In the genomic region with DNA sequence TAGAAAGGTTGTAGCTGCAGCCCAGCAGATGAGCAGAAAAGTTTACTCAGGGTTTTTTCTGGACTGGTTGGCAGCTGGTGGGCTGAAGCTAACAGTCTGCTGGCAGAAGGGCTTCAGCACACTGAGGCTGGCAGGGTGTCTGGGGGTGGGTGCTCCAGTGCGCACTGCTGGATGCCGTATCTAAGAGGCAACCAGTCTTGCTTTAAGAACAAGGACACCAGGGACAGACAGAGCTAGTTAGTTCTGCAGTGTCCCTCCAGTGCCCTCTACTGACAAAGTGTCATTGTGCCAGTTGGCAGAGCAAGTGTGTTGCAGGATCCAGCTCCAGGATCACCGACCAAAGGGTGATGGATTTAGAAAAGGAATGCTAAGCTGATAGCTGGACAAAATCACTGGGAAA, we compare ENCODE assay signal across 9 mouse cellular contexts. TPM values are rescaled to one million over a fixed set of nuclear protein-coding genes. Genes with fewer than 3 reads are reported as not detected.
DNase-seq lines count a peak whose midpoint lies in the region; ATAC-seq and TF ChIP-seq lines count a peak whose summit lies in the region.
"Had no signal": no experiment of that assay in that cellular context is flagged by ENCODE, and none has a peak within 500 bp of the region (broad histone marks: within the 10 kb centered on the region; RNA-seq: fewer than 3 reads in every experiment).

No protein-coding gene starts in this region.

- no peak overlapping the region for H3K4me3 ChIP-seq in heart, adult 2 months
- H3K4me3 ChIP-seq in heart, embryonic 12.5 days: no peak overlapping the region
- no peak overlapping the region for H3K4me3 ChIP-seq in intestine, embryonic 15.5 days (replicated peaks)
- no peak overlapping the region for H3K4me3 ChIP-seq in midbrain, embryonic 12.5 days
- no peak overlapping the region for H3K4me3 ChIP-seq in stomach, embryonic 15.5 days (replicated peaks)

- intact Hi-C loops in heart, adult 2 months (cut with DNase I): loop anchor here (1.0 to 5.0 kb wide), 2 partner anchors 101 to 229 kb away; no protein-coding TSS in a partner anchor
- intact Hi-C loops in left cerebral cortex, postnatal 10 days (cut with DNase I): loop anchor here (5.0 kb wide), 2 partner anchors 104 to 229 kb away; no protein-coding TSS in a partner anchor

- no peak for ATAC-seq in heart, embryonic 12.5 days (ENCODE audit: insufficient number of reproducible peaks, low FRiP score)
- peak; percentile 97 for ATAC-seq in frontal cortex, adult (ENCODE audit: low TSS enrichment)
- peak; percentile 49; the same call in 1 of the 2 replicates for ATAC-seq in intestine, embryonic 15.5 days
- ATAC-seq in midbrain, embryonic 12.5 days (ENCODE audit: low FRiP score, low read depth): peak; percentile 58; the same call in 1 of the 2 replicates
- ATAC-seq in stomach, embryonic 15.5 days (ENCODE audit: insufficient read depth, low FRiP score, low read depth): peak; percentile 27; the same call in 1 of the 2 replicates

- peak; percentile 79 for TF ChIP-seq CTCF in heart, adult 2 months (IDR thresholded peaks at IDR 0.05)

- H3K9me3 ChIP-seq in heart, embryonic 12.5 days (replicated peaks): no peaks in the 10 kb centered on the region
- H3K9me3 ChIP-seq in intestine, embryonic 15.5 days: no peaks in the 10 kb centered on the region
- H3K9me3 ChIP-seq in midbrain, embryonic 12.5 days: no peaks in the 10 kb centered on the region
- H3K9me3 ChIP-seq in stomach, embryonic 15.5 days: no peaks in the 10 kb centered on the region

- no peaks in the 10 kb centered on the region for H3K36me3 ChIP-seq in heart, adult 2 months (ENCODE audit: control insufficient read depth, insufficient read depth, low read length)
- no peaks in the 10 kb centered on the region for H3K36me3 ChIP-seq in heart, embryonic 12.5 days
- no peaks in the 10 kb centered on the region for H3K36me3 ChIP-seq in intestine, embryonic 15.5 days
- no peaks in the 10 kb centered on the region for H3K36me3 ChIP-seq in midbrain, embryonic 12.5 days
- H3K36me3 ChIP-seq in stomach, embryonic 15.5 days: no peaks in the 10 kb centered on the region
- H3K36me3 ChIP-seq: G1E had no signal

- no peak overlapping the region for H3K9ac ChIP-seq in heart, adult 2 months (ENCODE audit: low read depth, low read length)
- H3K9ac ChIP-seq in heart, embryonic 12.5 days: no peak overlapping the region
- no peak overlapping the region for H3K9ac ChIP-seq in intestine, embryonic 15.5 days
- no peak overlapping the region for H3K9ac ChIP-seq in midbrain, embryonic 12.5 days (replicated peaks)
- no peak overlapping the region for H3K9ac ChIP-seq in stomach, embryonic 15.5 days

- TF ChIP-seq POLR2A in heart, adult 2 months (IDR thresholded peaks at IDR 0.05; ENCODE audit: insufficient read depth, low read depth, low read length): no peak

- H3K27ac ChIP-seq in heart, adult 2 months: no peak overlapping the region
- H3K27ac ChIP-seq in heart, embryonic 12.5 days (ENCODE audit: poor library complexity, severe bottlenecking): no peak overlapping the region
- H3K27ac ChIP-seq in intestine, embryonic 15.5 days: no peak overlapping the region
- H3K27ac ChIP-seq in midbrain, embryonic 12.5 days (replicated peaks): no peak overlapping the region
- no peak overlapping the region for H3K27ac ChIP-seq in stomach, embryonic 15.5 days

- TF ChIP-seq EP300 in heart, adult 2 months (IDR thresholded peaks at IDR 0.05; ENCODE audit: insufficient read depth, low read depth, low read length): 0 out of 2 replicates have a peak, but pooled peaks have one; percentile 62

- no peaks in the 10 kb centered on the region for H3K27me3 ChIP-seq in heart, adult 2 months (ENCODE audit: control insufficient read depth, insufficient read depth, low read length)
- H3K27me3 ChIP-seq in heart, embryonic 12.5 days (replicated peaks): no peaks in the 10 kb centered on the region
- H3K27me3 ChIP-seq in intestine, embryonic 15.5 days (replicated peaks): no peaks in the 10 kb centered on the region
- no peaks in the 10 kb centered on the region for H3K27me3 ChIP-seq in midbrain, embryonic 12.5 days
- H3K27me3 ChIP-seq in stomach, embryonic 15.5 days (replicated peaks): no peaks in the 10 kb centered on the region

- H3K4me1 ChIP-seq in heart, adult 2 months (ENCODE audit: control insufficient read depth, insufficient read depth, low read length): no peaks in the 10 kb centered on the region
- 0 out of 2 replicates have a peak, but pooled peaks cover 2% of the 10 kb centered on the region for H3K4me1 ChIP-seq in heart, embryonic 12.5 days (replicated peaks)
- no peaks in the 10 kb centered on the region for H3K4me1 ChIP-seq in intestine, embryonic 15.5 days (replicated peaks)
- H3K4me1 ChIP-seq in midbrain, embryonic 12.5 days: peaks cover 3% of the 10 kb centered on the region; the same call in 1 of the 2 replicates
- 0 out of 2 replicates have a peak, but pooled peaks cover 2% of the 10 kb centered on the region for H3K4me1 ChIP-seq in stomach, embryonic 15.5 days

- 1% methylated on average over 3 of the region's 3 CpGs for WGBS in heart, adult 2 months
- 10% methylated on average over 3 of the region's 3 CpGs for WGBS in heart, embryonic 12.5 days
- WGBS in intestine, embryonic 15.5 days: 11% methylated on average over 3 of the region's 3 CpGs
- WGBS in midbrain, embryonic 12.5 days: 12% methylated on average over 3 of the region's 3 CpGs
- 11% methylated on average over 3 of the region's 3 CpGs for WGBS in stomach, embryonic 15.5 days

- H3K4me2 ChIP-seq in heart, embryonic 12.5 days: no peak overlapping the region
- no peak overlapping the region for H3K4me2 ChIP-seq in intestine, embryonic 15.5 days (replicated peaks)
- H3K4me2 ChIP-seq in midbrain, embryonic 12.5 days (replicated peaks): no peak overlapping the region
- no peak overlapping the region for H3K4me2 ChIP-seq in stomach, embryonic 15.5 days

- DNase-seq in heart, adult 2 months: peak; percentile 50 to 52
- peak; percentile 65 to 77 for DNase-seq in cerebellum, adult 18-20 months
- DNase-seq in left cerebral cortex, postnatal 10 days (ENCODE audit: extremely low spot score in 1 of 2, low spot score in 2 of 2): peak; percentile 72 to 78

- H3K79me2 ChIP-seq in heart, adult 2 months (replicated peaks; ENCODE audit: control insufficient read depth, insufficient read depth, low read length): no peaks in the 10 kb centered on the region

RNA-seq across cellular contexts. Expression of a gene that starts 11.2 kb away (rescaled TPM):
- total RNA-seq in heart, adult 2 months (2021): under 1 TPM; 0.36 to 0.39 TPM
- 1.7 and 2.1 TPM in 2 replicates for polyA plus RNA-seq in heart, adult 2 months (2012; rRNA removed)
- 2.0 and 2.2 TPM in 2 replicates for polyA plus RNA-seq in heart, embryonic 12.5 days (2016; fragmentation: Nextera tagmentation; extraction: Ambion mirVana)
- 78.0 and 101 TPM in 2 replicates for polyA plus RNA-seq in intestine, embryonic 15.5 days (2015; fragmentation: Nextera tagmentation; extraction: Ambion mirVana)
- 10 to 100 TPM in 1 of 2 experiments, 1 to 10 TPM in 1; 6.9 to 10.1 TPM for total RNA-seq in left cerebral cortex, postnatal 10 days (2021)
- polyA plus RNA-seq in midbrain, embryonic 12.5 days (2016; fragmentation: Nextera tagmentation; extraction: Ambion mirVana): 6.9 and 9.3 TPM in 2 replicates
- 179 and 274 TPM in 2 replicates for polyA plus RNA-seq in stomach, embryonic 15.5 days (2015; fragmentation: Nextera tagmentation; extraction: Ambion mirVana)
- total RNA-seq: G1E had no signal
- polyA plus RNA-seq: G1E had no signal

RNA-seq across cellular contexts. Expression of a gene that starts 13.1 kb away (rescaled TPM):
- total RNA-seq in heart, adult 2 months (2021): 10 to 100 TPM; 21.0 to 21.1 TPM
- 12.0 and 21.8 TPM in 2 replicates for polyA plus RNA-seq in heart, adult 2 months (2012; rRNA removed)
- polyA plus RNA-seq in heart, embryonic 12.5 days (2016; fragmentation: Nextera tagmentation; extraction: Ambion mirVana): 16.4 and 16.7 TPM in 2 replicates
- polyA plus RNA-seq in intestine, embryonic 15.5 days (2015; fragmentation: Nextera tagmentation; extraction: Ambion mirVana): 11.2 and 11.8 TPM in 2 replicates
- 10 to 100 TPM; 24.8 to 25.7 TPM for total RNA-seq in left cerebral cortex, postnatal 10 days (2021)
- 14.1 and 14.3 TPM in 2 replicates for polyA plus RNA-seq in midbrain, embryonic 12.5 days (2016; fragmentation: Nextera tagmentation; extraction: Ambion mirVana)
- polyA plus RNA-seq in stomach, embryonic 15.5 days (2015; fragmentation: Nextera tagmentation; extraction: Ambion mirVana): 14.9 and 16.2 TPM in 2 replicates
- polyA plus RNA-seq: G1E had no signal
